Mouse (Mus musculus): ENCODE results near the gene Rsph6a.

Rsph6a gene

GRCm38 (mm10) chr7:19078732-19079131 lies 24.2 kb downstream of the Rsph6a start:
- DNase-seq (ENCODE audit: low spot score), result no peak

GRCm38 (mm10) chr7:19080451-19080950 lies 26.0 kb downstream of the Rsph6a start:
- no peak for DNase-seq (ENCODE audit: low spot score)

GRCm38 (mm10) chr7:19082171-19082570 lies 27.7 kb downstream of the Rsph6a start:
- DNase-seq (ENCODE audit: low spot score), result no peak

GRCm38 (mm10) chr7:19083096-19083495 lies 28.6 kb downstream of the Rsph6a start:
- DNase-seq (ENCODE audit: low spot score), result no peak

GRCm38 (mm10) chr7:19083701-19084100 lies 29.2 kb downstream of the Rsph6a start, which contains the start of gene Dmpk:
Gene Dmpk (plus strand): TSS chr7:19083849.
- DNase-seq (ENCODE audit: low spot score), result no peak

GRCm38 (mm10) chr7:19084277-19084771 lies 29.8 kb downstream of the Rsph6a start:
- DNase-seq (ENCODE audit: low spot score), result no peak

GRCm38 (mm10) chr7:19084921-19085473 lies 30.5 kb downstream of the Rsph6a start:
- no peak for DNase-seq (ENCODE audit: low spot score)

GRCm38 (mm10) chr7:19085495-19085894 lies 31.0 kb downstream of the Rsph6a start:
- no peak for DNase-seq (ENCODE audit: low spot score)

- peak; percentile 85 for DNase-seq (ENCODE audit: low spot score)
Measured at GRCm38 (mm10) chr7:19086042-19086441, 31.6 kb downstream of the Rsph6a start.

- DNase-seq (ENCODE audit: low spot score), result no peak
Measured at GRCm38 (mm10) chr7:19086760-19087159, 32.3 kb downstream of the Rsph6a start.

GRCm38 (mm10) chr7:19088813-19089212 lies 34.3 kb downstream of the Rsph6a start:
- peak; percentile 68 for DNase-seq (ENCODE audit: low spot score)

GRCm38 (mm10) chr7:19091913-19092312 lies 37.4 kb downstream of the Rsph6a start:
- no peak for DNase-seq (ENCODE audit: low spot score)

GRCm38 (mm10) chr7:19092381-19093173 lies 38.1 kb downstream of the Rsph6a start:
- no peak for DNase-seq (ENCODE audit: low spot score)

- peak; percentile 80 for DNase-seq (ENCODE audit: low spot score)
Measured at GRCm38 (mm10) chr7:19093174-19093521, 38.7 kb downstream of the Rsph6a start.

GRCm38 (mm10) chr7:19093537-19094385 lies 39.3 kb downstream of the Rsph6a start:
- peak; percentile 88 for DNase-seq (ENCODE audit: low spot score)

- DNase-seq (ENCODE audit: low spot score), result no peak
Measured at GRCm38 (mm10) chr7:19094471-19094825, 40.0 kb downstream of the Rsph6a start, which contains the start of gene Six5. Gene Six5 (plus strand): TSS chr7:19094594.

- DNase-seq (ENCODE audit: low spot score), result no peak
Measured at GRCm38 (mm10) chr7:19094826-19095750, 40.6 kb downstream of the Rsph6a start.

- no peak for DNase-seq (ENCODE audit: low spot score)
Measured at GRCm38 (mm10) chr7:19095751-19096110, 41.2 kb downstream of the Rsph6a start.

- no peak for DNase-seq (ENCODE audit: low spot score)
Measured at GRCm38 (mm10) chr7:19096421-19096976, 42.0 kb downstream of the Rsph6a start.

GRCm38 (mm10) chr7:19097217-19097616 lies 42.7 kb downstream of the Rsph6a start:
- no peak for DNase-seq (ENCODE audit: low spot score)

GRCm38 (mm10) chr7:19097863-19098262 lies 43.4 kb downstream of the Rsph6a start:
- DNase-seq (ENCODE audit: low spot score), result no peak

All from c-Kit-positive CD71-positive TER-119-positive erythroid progenitor cells, embryonic 14.5 days (primary cell).